Mouse (Mus musculus) neural tube, embryonic 11.5 days (tissue): ENCODE measurements around the gene Ankrd33. TPM values are rescaled to one million over a fixed set of nuclear protein-coding genes. Genes with fewer than 3 reads are reported as not detected.

Source experiments
- ATAC-seq: fragments of 200-750 bp; cut with Nextera tagmentation; 2 replicates; pipeline ENCODE4 v1.8.0; 2017; ENCODE audit warnings: moderate number of reproducible peaks, mild to moderate bottlenecking, moderate TSS enrichment, moderate library complexity; ENCODE audit not compliant: insufficient read depth, low FRiP score, low TSS enrichment
- DNase-seq: peaks from one replicate; pipeline ENCODE4 v3.0.0-alpha.2; 2015; ENCODE audit warnings: low spot score
- H3K27ac ChIP-seq: fragments of 300-500 bp; sonication (generic); 2 replicates; pipeline ENCODE4 v1.5.1; 2014; ENCODE audit warnings: low read depth, mild to moderate bottlenecking, low read length
- H3K27me3 ChIP-seq: fragments of 300-500 bp; sonication (generic); 2 replicates; pipeline ENCODE4 v1.6.1; 2014; ENCODE audit warnings: mild to moderate bottlenecking, low read length, mixed read lengths; ENCODE audit not compliant: control insufficient read depth, insufficient read depth
- H3K36me3 ChIP-seq: fragments of 300-500 bp; sonication (generic); 2 replicates; pipeline ENCODE4 v1.6.1; 2014; ENCODE audit warnings: mild to moderate bottlenecking, low read length, moderate library complexity, mixed read lengths; ENCODE audit not compliant: control insufficient read depth, insufficient read depth
- H3K4me1 ChIP-seq: fragments of 300-500 bp; sonication (generic); 2 replicates; pipeline ENCODE4 v1.6.1; 2014; ENCODE audit warnings: low read length, mixed read lengths; ENCODE audit not compliant: control insufficient read depth, insufficient read depth
- H3K4me2 ChIP-seq: fragments of 300-500 bp; sonication (generic); 2 replicates; pipeline ENCODE4 v1.6.1; 2014; ENCODE audit warnings: low read depth, mild to moderate bottlenecking, moderate library complexity
- H3K4me3 ChIP-seq: fragments of 300-500 bp; sonication (generic); 2 replicates; pipeline ENCODE4 v1.5.1; 2014; ENCODE audit warnings: low read depth, low read length
- H3K9ac ChIP-seq: fragments of 300-500 bp; sonication (generic); 2 replicates; pipeline ENCODE4 v1.6.1; 2014; ENCODE audit warnings: mild to moderate bottlenecking, low read length
- H3K9me3 ChIP-seq: fragments of 300-500 bp; sonication (generic); 2 replicates; pipeline ENCODE4 v1.6.1; 2016; ENCODE audit warnings: low read length; ENCODE audit not compliant: control insufficient read depth
- WGBS: fragments of 180-500 bp; shearing (Covaris S2); extraction: QIAGEN DNeasy Blood & Tissue Kit; methylation state at CpG from one replicate; pipeline ENCODE4 v1.1.7; 2014; 5-methylcytosine and 5-hydroxymethylcytosine counted together
- polyA plus RNA-seq: library from polyadenylated mRNA; unstranded; fragments of >200 nt; fragmentation: Nextera tagmentation; extraction: Ambion mirVana; gene quantifications from 2 replicates; pipeline ENCODE4 v1.2.1, GENCODE M21; 2014

The Ankrd33 gene
- polyA plus RNA-seq, 1 experiment from 2014 or later: not detected

GRCm38 (mm10) chr15:101135405-101135804 lies 19.9 kb downstream of the Ankrd33 start:
- H3K27me3 ChIP-seq: peaks cover 3% of the 10 kb centered on the region
- no peaks in the 10 kb centered on the region for H3K9me3 ChIP-seq
- peaks cover 17% of the 10 kb centered on the region for H3K4me1 ChIP-seq
- no peak for ATAC-seq
- 66% methylated on average over 8 of the region's 8 CpGs for WGBS
- DNase-seq: no peak
- no peak overlapping the region for H3K9ac ChIP-seq
- peak overlapping the region; percentile 12; the same call in 1 of the 2 replicates for H3K4me2 ChIP-seq
- no peak overlapping the region; the same call in 1 of the 2 replicates for H3K4me3 ChIP-seq
- no peaks in the 10 kb centered on the region for H3K36me3 ChIP-seq
- H3K27ac ChIP-seq: no peak overlapping the region

DNA sequence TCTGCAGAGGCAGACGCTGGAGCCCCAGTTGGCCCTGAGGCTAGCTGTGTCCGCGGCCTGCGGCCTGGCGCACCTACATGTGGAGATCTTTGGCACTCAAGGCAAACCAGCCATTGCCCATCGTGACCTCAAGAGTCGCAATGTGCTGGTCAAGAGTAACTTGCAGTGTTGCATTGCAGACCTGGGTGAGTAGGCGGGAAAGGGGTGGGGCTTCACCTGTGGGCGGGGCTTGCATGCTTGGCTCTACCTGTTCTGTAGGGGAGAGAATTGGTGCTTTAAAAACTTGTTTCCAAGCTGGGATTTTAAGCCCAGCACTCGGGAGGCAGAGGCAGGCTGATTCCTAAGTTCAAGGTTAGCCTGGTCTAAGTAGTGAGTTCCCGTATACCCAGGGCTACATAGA lies 21.9 kb downstream of the Ankrd33 start:
- DNase-seq (no peak), ATAC-seq (no peak)
- peaks cover 23% of the 10 kb centered on the region for H3K4me1 ChIP-seq
- no peak overlapping the region for H3K4me3 ChIP-seq
- no peak overlapping the region for H3K9ac ChIP-seq
- H3K27ac ChIP-seq: no peak overlapping the region
- no peaks in the 10 kb centered on the region for H3K27me3 ChIP-seq
- H3K9me3 ChIP-seq: no peaks in the 10 kb centered on the region
- 80% methylated on average over 11 of the region's 11 CpGs for WGBS
- no peak overlapping the region for H3K4me2 ChIP-seq
- no peaks in the 10 kb centered on the region for H3K36me3 ChIP-seq

- H3K4me1 ChIP-seq: peaks cover 28% of the 10 kb centered on the region
- no peaks in the 10 kb centered on the region for H3K36me3 ChIP-seq
- H3K27me3 ChIP-seq: no peaks in the 10 kb centered on the region
- no peak overlapping the region for H3K9ac ChIP-seq
- no peak for DNase-seq
- 89% methylated on average over 3 of the region's 3 CpGs for WGBS
- H3K27ac ChIP-seq: no peak overlapping the region
- no peaks in the 10 kb centered on the region for H3K9me3 ChIP-seq
- no peak overlapping the region for H3K4me3 ChIP-seq
- no peak overlapping the region for H3K4me2 ChIP-seq
- no peak for ATAC-seq
These were observed 23.1 kb downstream of the Ankrd33 start for GRCm38 (mm10) chr15:101138675-101139074.

GRCm38 (mm10) chr15:101139885-101140284 lies 24.3 kb downstream of the Ankrd33 start:
- H3K9ac ChIP-seq: no peak overlapping the region
- H3K9me3 ChIP-seq: no peaks in the 10 kb centered on the region
- peak; percentile 52 for DNase-seq
- peaks cover 24% of the 10 kb centered on the region for H3K4me1 ChIP-seq
- no peaks in the 10 kb centered on the region for H3K36me3 ChIP-seq
- H3K4me3 ChIP-seq: no peak overlapping the region
- H3K4me2 ChIP-seq: no peak overlapping the region
- 16% methylated on average over 12 of the region's 12 CpGs for WGBS
- ATAC-seq: no peak
- no peak overlapping the region for H3K27ac ChIP-seq
- no peaks in the 10 kb centered on the region for H3K27me3 ChIP-seq

GRCm38 (mm10) chr15:101140587-101140986 lies 25.0 kb downstream of the Ankrd33 start:
- no peak for DNase-seq
- Histone ChIP-seq H3K9me3 (no peaks in the 10 kb centered on the region), H3K4me2 (no peak overlapping the region), H3K27ac (no peak overlapping the region), H3K27me3 (no peaks in the 10 kb centered on the region), H3K4me3 (no peak overlapping the region), H3K36me3 (no peaks in the 10 kb centered on the region), H3K4me1 (peaks cover 25% of the 10 kb centered on the region), H3K9ac (no peak overlapping the region)
- 65% methylated on average over 6 of the region's 6 CpGs for WGBS
- no peak for ATAC-seq

DNA sequence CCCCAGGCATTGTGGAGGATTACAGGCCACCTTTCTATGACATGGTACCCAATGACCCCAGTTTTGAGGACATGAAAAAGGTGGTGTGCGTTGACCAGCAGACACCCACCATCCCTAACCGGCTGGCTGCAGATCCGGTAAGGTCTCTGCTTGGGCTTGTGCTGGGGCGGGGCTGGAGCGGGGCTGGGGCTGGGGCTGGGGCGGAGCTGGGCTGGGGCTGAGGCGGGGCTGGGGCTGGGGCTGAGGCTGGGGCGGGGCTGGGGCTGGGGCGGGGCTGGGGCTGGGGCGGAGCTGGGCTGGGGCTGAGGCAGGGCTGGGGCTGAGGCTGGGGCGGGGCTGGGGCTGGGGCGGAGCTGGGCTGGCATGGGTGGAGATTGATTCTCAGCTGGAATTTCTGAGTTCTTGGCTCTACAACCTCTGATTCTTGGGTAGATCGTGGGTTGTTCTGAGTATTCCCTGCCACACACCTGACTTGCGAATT lies 25.5 kb downstream of the Ankrd33 start:
- H3K9me3 ChIP-seq: no peaks in the 10 kb centered on the region
- no peak overlapping the region for H3K27ac ChIP-seq
- H3K36me3 ChIP-seq: no peaks in the 10 kb centered on the region
- peak; percentile 58 for DNase-seq
- H3K4me2 ChIP-seq: no peak overlapping the region
- WGBS: 2% methylated on average over 12 of the region's 14 CpGs
- H3K4me3 ChIP-seq: no peak overlapping the region
- H3K27me3 ChIP-seq: no peaks in the 10 kb centered on the region
- H3K9ac ChIP-seq: no peak overlapping the region
- ATAC-seq: peak; percentile 59
- peaks cover 27% of the 10 kb centered on the region for H3K4me1 ChIP-seq

DNA sequence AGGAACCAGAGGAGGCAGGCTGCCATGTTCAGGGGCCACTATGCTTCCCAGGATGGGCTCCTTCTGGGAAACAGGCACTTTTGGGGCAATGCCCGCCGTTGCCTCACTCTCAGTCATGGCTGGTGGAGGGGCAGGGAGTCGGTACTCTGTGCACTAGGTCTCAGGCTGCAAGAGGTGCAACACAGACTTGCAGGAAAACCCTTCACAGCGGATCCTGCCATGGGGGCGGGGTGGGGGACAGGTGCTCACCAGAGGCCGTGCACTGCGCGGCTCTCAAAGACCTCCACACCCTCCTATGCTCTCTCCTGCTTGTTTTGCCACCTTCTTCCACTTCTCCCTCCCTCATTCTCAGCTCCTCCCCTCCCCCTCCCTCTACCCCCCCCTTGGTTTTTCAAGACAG lies 27.1 kb downstream of the Ankrd33 start:
- H3K27ac ChIP-seq: no peak overlapping the region

GRCm38 (mm10) chr15:101143494-101143893 lies 27.9 kb downstream of the Ankrd33 start:
- ATAC-seq (no peak), DNase-seq (no peak)
- Histone ChIP-seq H3K9me3 (no peaks in the 10 kb centered on the region), H3K27ac (no peak overlapping the region), H3K9ac (peak overlapping the region; percentile 4; the same call in 1 of the 2 replicates), H3K4me3 (no peak overlapping the region), H3K4me1 (peaks cover 27% of the 10 kb centered on the region), H3K4me2 (no peak overlapping the region), H3K27me3 (no peaks in the 10 kb centered on the region), H3K36me3 (no peaks in the 10 kb centered on the region)
- 13% methylated on average over 8 of the region's 8 CpGs for WGBS

More for the DNA sequence above, 27.1 kb downstream of the Ankrd33 start:
- no peak for DNase-seq
- 51% methylated on average over 8 of the region's 8 CpGs for WGBS
- Histone ChIP-seq H3K9ac (no peak overlapping the region), H3K9me3 (no peaks in the 10 kb centered on the region), H3K4me1 (peaks cover 27% of the 10 kb centered on the region), H3K4me2 (no peak overlapping the region), H3K27me3 (no peaks in the 10 kb centered on the region), H3K4me3 (no peak overlapping the region), H3K36me3 (no peaks in the 10 kb centered on the region)
- no peak for ATAC-seq

- Histone ChIP-seq H3K4me3 (no peak overlapping the region), H3K9ac (no peak overlapping the region), H3K27ac (no peak overlapping the region), H3K4me2 (no peak overlapping the region), H3K4me1 (peaks cover 26% of the 10 kb centered on the region), H3K9me3 (no peaks in the 10 kb centered on the region), H3K36me3 (no peaks in the 10 kb centered on the region), H3K27me3 (no peaks in the 10 kb centered on the region)
- no peak for ATAC-seq
- 83% methylated on average over 5 of the region's 5 CpGs for WGBS
- DNase-seq: no peak
These were observed 28.6 kb downstream of the Ankrd33 start for GRCm38 (mm10) chr15:101144176-101144575.
